In genomic region chr7:136798605-136799004, GRCm38 (mm10) we compare ENCODE assay signal across 21 mouse cellular contexts.
DNase-seq lines count a peak whose midpoint lies in the region; ATAC-seq and TF ChIP-seq lines count a peak whose summit lies in the region.
"Had no signal": no experiment of that assay in that cellular context is flagged by ENCODE, and none has a peak within 500 bp of the region (broad histone marks: within the 10 kb centered on the region; RNA-seq: fewer than 3 reads in every experiment).

No protein-coding gene starts in this region.

- H3K36me3 ChIP-seq in CH12.LX (replicated peaks in 1 of 2; ENCODE audit: control insufficient read depth in 1 of 2, insufficient read depth in 1 of 2, low read length in 1 of 2), result no peaks in the 10 kb centered on the region
- H3K36me3 ChIP-seq: embryonic facial prominence, embryonic 10.5 days; embryonic facial prominence, embryonic 12.5 days; forebrain, embryonic 15.5 days had no signal

- DNase-seq in B cell, adult 2 months, result peak; percentile 1 to 3
- peak; percentile 18 for DNase-seq in CH12.LX (ENCODE audit: extremely low read depth)
- DNase-seq in right cerebral cortex, postnatal 14 days, result no peak
- no peak for DNase-seq in embryo, embryonic 10.5 days (ENCODE audit: low spot score)
- no peak for DNase-seq in heart, adult 8-10 months (ENCODE audit: low spot score)
- DNase-seq: adrenal gland, adult 2 months; adrenal gland, postnatal 10 days; adrenal gland, postnatal 25 days; cerebellum, adult 11-12 months; cerebellum, adult 2 months; cerebellum, adult 9-10 months; cerebellum, postnatal 10 days; cerebellum, postnatal 25 days; forebrain, postnatal 0 days had no signal

- no peak for TF ChIP-seq RAD21 in CH12.LX (IDR thresholded peaks at IDR 0.05; ENCODE audit: low read depth, low read length)

- H3K4me3 ChIP-seq in CH12.LX (replicated peaks in 1 of 3; ENCODE audit: low read depth in 2 of 3, low read length in 2 of 3, poor library complexity in 1 of 3), result no peak overlapping the region
- H3K4me3 ChIP-seq: embryonic facial prominence, embryonic 10.5 days; embryonic facial prominence, embryonic 12.5 days; forebrain, embryonic 13.5 days; forebrain, embryonic 15.5 days had no signal

- in situ Hi-C loops in CH12.LX (cut with MboI; ENCODE audit: low pct_ligation_motif_present, low pct_unique_long_range_greater_than_20kb, low sequenced_read_pairs), result no loop called here

- no peak for TF ChIP-seq POLR2A in CH12.LX (IDR thresholded peaks at IDR 0.05; ENCODE audit: low read depth, low read length)

- peaks cover 0 to 11% of the 10 kb centered on the region in 2 experiments; a peak in 2 of 4 replicates for H3K4me1 ChIP-seq in CH12.LX (ENCODE audit: control insufficient read depth in 1 of 2, insufficient read depth in 2 of 2)
- H3K4me1 ChIP-seq: forebrain, embryonic 15.5 days had no signal

- peak; percentile 76 for ATAC-seq in granulocyte monocyte progenitor cell, adult 5-6 weeks (replicated peaks; ENCODE audit: poor library complexity, severe bottlenecking)
- ATAC-seq in megakaryocyte progenitor cell, adult 5-6 weeks (replicated peaks; ENCODE audit: poor library complexity), result peak; percentile 55; the same call in 1 of the 2 replicates
- ATAC-seq: CD4-positive, CD25-positive, alpha-beta regulatory T cell, adult 4 months; forebrain, embryonic 13.5 days; forebrain, embryonic 15.5 days; forebrain, postnatal 0 days had no signal

- H3K9me3 ChIP-seq in CH12.LX (replicated peaks; ENCODE audit: low read length), result no peaks in the 10 kb centered on the region
- H3K9me3 ChIP-seq: embryonic facial prominence, embryonic 10.5 days; embryonic facial prominence, embryonic 12.5 days; forebrain, embryonic 13.5 days; forebrain, embryonic 15.5 days had no signal

- TF ChIP-seq CTCF in CH12.LX (conservative IDR thresholded peaks at IDR 0.05 in 1 of 2, IDR thresholded peaks at IDR 0.05 in 1 of 2; ENCODE audit: low read depth in 2 of 2, low read length in 2 of 2), result no peak

- dilution Hi-C loops in CH12.LX (cut with MboI; ENCODE audit: extremely low pct_ligation_motif_present, extremely low pct_unique_long_range_greater_than_20kb, low sequenced_read_pairs), result no loop called here

- no peak overlapping the region for H3K4me2 ChIP-seq in CH12.LX (ENCODE audit: insufficient read depth, low read depth, poor library complexity, severe bottlenecking)
- H3K4me2 ChIP-seq: embryonic facial prominence, embryonic 12.5 days; forebrain, embryonic 13.5 days; forebrain, embryonic 15.5 days had no signal

- H3K9ac ChIP-seq in CH12.LX (ENCODE audit: insufficient read depth, low read depth), result no peak overlapping the region
- H3K9ac ChIP-seq: embryonic facial prominence, embryonic 12.5 days; forebrain, embryonic 13.5 days; forebrain, embryonic 15.5 days; forebrain, postnatal 0 days had no signal

- no peak; the same call in 1 of the 2 replicates for TF ChIP-seq EP300 in CH12.LX (IDR thresholded peaks at IDR 0.05; ENCODE audit: low read length)

- no peaks in the 10 kb centered on the region for H3K79me2 ChIP-seq in CH12.LX (replicated peaks; ENCODE audit: control insufficient read depth, extremely low read depth, insufficient read depth, poor library complexity, severe bottlenecking)

- no peaks in the 10 kb centered on the region for H3K27me3 ChIP-seq in CH12.LX (replicated peaks)
- H3K27me3 ChIP-seq: embryonic facial prominence, embryonic 12.5 days; forebrain, embryonic 15.5 days had no signal

- no peak overlapping the region for H3K27ac ChIP-seq in CH12.LX (ENCODE audit: insufficient read depth, low read depth)
- H3K27ac ChIP-seq: embryonic facial prominence, embryonic 10.5 days; embryonic facial prominence, embryonic 12.5 days; forebrain, embryonic 13.5 days; forebrain, embryonic 15.5 days had no signal

TF ChIP-seq in CH12.LX, 34 proteins besides CTCF, POLR2A, EP300 and RAD21:
- TF ChIP-seq ZMIZ1 (IDR thresholded peaks at IDR 0.05; ENCODE audit: low read depth, low read length) (no peak), ELF1 (IDR thresholded peaks at IDR 0.05; ENCODE audit: low read depth, low read length) (0 out of 2 replicates have a peak, but pooled peaks have one; percentile 44), JUND (conservative IDR thresholded peaks at IDR 0.05; ENCODE audit: low read depth, low read length) (peak; percentile 50; the same call in 1 of the 2 replicates), JUN (IDR thresholded peaks at IDR 0.05; ENCODE audit: insufficient read depth, low read depth, low read length) (peak; percentile 66)
TF ChIP-seq in CH12.LX: peak in this region for 3.

Comparison
In these comparisons a context has a peak if more than half of its experiments do, and no peak if none do; other contexts are left out.
1. DNase-seq: peak in B cell, adult 2 months (2 of 2) and CH12.LX (single experiment); none in right cerebral cortex, postnatal 14 days (single experiment), embryo, embryonic 10.5 days (single experiment) and heart, adult 8-10 months (single experiment).